Mouse (Mus musculus): ENCODE measurements around the gene Slc9a2.
"Not testable (repeated sequence)": the region's sequence is repeated elsewhere in the genome, so short reads cannot be mapped to it uniquely, and the experiment has no call there.

Slc9a2 gene

DNA sequence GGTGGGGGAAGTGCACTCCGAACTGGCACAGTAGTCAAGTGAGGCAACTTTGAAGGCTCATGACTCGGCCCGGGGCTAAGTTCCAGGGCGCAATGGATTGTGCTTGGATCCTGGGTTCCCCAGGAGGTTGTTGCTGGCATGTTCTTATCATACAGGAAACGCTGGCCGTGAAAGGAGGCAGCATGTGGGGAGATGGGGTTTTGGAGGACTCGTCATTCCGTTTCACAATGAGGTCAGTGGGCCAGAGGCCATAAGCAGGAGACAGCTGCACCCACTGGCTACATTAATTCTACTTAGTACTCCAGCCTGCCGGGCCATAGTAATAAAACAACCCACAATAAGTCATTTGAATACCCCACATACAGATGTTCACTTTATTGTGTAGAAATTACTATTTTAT is 34.6 kb downstream of the Slc9a2 start:
- DNase-seq (ENCODE audit: low read depth, low spot score): no peak

- DNase-seq (ENCODE audit: low read depth, low spot score): no peak
These were observed 45.7 kb downstream of the Slc9a2 start for GRCm38 (mm10) chr1:40726051-40726450.

- DNase-seq (ENCODE audit: low read depth, low spot score): no peak
These were observed 47.0 kb downstream of the Slc9a2 start for GRCm38 (mm10) chr1:40727404-40727803.

- DNase-seq (ENCODE audit: low read depth, low spot score): no peak
These were observed 48.3 kb downstream of the Slc9a2 start for GRCm38 (mm10) chr1:40728636-40729035.

DNA sequence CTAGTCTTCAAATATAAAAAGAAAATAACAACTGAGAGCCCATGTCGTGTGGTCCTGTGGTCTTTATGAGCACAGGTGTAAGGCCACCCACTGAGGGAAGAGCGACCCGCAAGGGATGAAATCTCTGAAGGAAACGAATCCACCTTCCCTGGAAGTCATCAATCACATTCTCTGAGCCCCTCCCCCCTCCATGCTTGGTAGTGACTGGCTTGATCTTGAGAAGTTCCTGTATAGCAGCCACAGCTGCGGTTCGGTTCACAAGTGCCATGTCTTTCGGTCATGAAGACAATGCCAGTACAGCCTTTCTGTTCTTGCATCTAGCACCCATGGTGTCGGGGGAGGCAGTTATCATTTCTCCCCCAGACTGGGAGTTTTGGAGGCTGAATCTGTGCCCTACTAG is 57.3 kb downstream of the Slc9a2 start:
- DNase-seq (ENCODE audit: low read depth, low spot score): no peak

DNA sequence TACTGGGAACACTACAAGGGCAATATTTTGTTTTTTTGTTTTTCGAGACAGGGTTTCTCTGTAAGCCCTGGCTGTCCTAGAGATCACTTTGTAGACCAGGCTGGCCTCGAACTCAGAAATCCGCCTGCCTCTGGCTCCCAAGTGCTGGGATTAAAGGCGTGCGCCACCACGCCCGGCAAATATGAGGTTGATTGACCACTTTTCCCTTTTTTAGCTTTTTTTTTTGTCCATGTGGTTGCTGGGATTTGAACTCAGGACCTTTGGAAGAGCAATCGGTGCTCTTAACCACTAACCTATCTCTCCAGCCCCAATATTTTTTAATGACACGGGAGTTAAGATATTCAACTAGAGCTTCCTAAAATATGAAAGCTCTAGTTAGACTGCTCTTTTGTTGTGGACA is 57.9 kb downstream of the Slc9a2 start:
- DNase-seq (ENCODE audit: low read depth, low spot score): not testable (repeated sequence)

DNA sequence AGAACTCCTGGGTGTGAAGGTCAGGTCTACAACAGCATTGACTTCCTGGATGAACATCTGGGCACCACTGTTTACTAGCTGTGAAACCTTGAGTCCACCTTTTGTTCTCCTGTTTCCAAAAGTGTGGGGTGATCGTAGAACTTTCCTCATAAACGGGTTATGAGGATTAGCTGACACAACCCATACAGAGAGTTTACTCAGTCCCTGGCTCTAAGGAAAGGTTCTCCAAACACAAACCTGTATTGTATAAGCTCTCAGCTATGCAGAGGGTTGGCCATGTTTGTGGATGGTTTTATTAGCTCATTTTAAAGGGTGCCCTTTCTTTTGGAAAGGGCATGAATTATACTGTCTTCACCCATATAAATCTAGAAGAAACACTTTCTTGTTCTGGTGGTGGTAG is 60.4 kb downstream of the Slc9a2 start:
- DNase-seq (ENCODE audit: low read depth, low spot score): no peak

GRCm38 (mm10) chr1:40746089-40746488 is 65.7 kb downstream of the Slc9a2 start:
- no peak for DNase-seq (ENCODE audit: low read depth, low spot score)

GRCm38 (mm10) chr1:40759751-40760445 is 79.5 kb downstream of the Slc9a2 start:
- DNase-seq (ENCODE audit: low read depth, low spot score): no peak

DNA sequence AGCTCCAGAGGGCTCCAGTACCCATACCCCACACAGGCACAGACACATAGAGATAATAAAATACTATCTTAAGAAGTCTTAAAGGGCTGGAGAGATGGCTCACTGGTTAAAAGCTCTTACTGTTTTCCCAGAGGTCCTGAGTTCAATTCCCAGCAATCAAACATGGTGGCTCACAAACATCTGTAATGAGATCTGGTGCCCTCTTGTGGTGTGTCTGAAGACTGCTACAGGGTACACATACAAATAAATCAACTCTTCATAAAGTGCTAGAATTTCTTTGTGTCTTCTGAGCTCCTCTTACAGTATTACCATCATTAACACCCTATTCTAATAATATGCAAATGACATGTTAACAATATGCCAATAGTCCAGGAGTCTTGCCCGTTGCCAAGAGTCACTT is 83.7 kb downstream of the Slc9a2 start:
- DNase-seq (ENCODE audit: low read depth, low spot score): no peak

GRCm38 (mm10) chr1:40764701-40765275 is 84.4 kb downstream of the Slc9a2 start:
- no peak for DNase-seq (ENCODE audit: low read depth, low spot score)

DNA sequence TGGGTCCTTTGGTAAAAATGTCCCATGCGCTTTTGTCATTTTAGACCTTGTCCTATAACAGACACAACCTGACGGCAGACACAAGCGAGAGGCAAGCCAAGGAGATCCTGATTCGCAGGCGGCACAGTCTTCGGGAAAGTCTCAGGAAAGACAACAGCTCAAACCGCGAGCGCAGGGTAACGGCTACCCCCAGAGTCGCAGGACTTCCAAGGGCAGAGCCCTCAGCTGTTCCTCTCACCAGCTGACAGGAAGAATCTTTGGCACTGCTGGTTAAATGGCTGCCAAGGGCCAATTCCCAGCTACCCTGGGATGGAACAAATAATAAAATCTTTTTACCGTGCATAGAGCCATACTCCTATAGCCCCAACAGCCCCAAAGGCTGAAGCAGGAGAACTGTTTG is 85.1 kb downstream of the Slc9a2 start:
- no peak for DNase-seq (ENCODE audit: low read depth, low spot score)

- DNase-seq (ENCODE audit: low read depth, low spot score): no peak
These were observed 87.2 kb downstream of the Slc9a2 start for GRCm38 (mm10) chr1:40767588-40767987.

DNA sequence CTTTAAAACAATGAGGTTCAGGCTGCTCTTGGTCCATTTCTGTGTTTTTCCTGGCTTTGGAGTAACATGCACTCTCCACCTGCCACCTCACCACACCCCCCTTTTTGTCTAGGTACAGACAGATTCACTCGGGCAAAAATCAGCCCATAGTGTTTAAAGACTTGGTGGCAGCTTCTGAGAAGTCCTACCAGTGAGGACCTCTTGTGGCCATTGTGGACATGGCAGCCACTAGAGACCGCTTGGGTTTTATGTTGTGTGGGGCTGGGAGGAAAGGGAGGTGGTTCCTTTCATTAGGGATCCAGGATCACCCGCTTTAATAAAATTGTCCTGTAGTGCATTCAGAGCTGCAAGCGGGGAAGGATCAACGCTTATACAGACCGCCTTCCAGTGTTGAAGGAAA is 88.2 kb downstream of the Slc9a2 start:
- DNase-seq (ENCODE audit: low read depth, low spot score): peak; percentile 15

- DNase-seq (ENCODE audit: low read depth, low spot score): no peak
These were observed 89.0 kb downstream of the Slc9a2 start for GRCm38 (mm10) chr1:40769331-40769894.

DNA sequence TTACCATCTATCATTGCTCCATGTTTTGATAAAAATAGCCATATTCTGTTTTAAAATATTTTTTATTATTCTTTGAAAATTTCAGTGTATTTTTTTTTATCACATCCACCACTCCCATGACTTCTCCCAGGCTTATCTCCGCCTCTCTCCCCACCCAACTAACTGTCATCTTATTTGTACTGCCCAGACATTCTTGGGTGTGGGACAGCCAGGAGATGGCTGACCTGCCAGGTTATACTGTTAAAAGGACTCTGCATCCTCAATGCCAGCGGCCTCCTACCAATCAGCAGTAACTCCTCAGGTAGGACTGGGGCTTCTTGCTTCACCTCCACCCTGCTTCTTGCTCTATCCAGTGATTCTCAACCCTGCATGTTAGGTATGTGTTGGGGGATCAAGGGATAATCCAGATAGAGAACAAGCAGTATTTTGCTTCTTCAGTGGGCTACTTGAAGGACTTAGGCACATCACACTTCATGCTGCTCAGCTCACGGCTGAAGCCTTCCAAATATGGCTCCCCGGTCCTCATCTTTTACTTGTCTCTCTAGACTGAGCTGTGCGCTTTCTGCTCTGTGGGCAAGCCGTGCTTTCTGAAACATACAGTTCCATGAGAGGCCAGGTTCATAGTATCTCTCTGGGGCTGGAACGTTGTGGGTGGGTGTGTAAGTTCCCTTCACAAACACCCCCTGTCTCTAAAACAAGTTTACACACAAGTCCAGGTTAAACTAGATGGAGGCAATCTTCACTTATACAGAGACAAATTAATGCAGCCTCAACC is 91.0 kb downstream of the Slc9a2 start:
- DNase-seq (ENCODE audit: low read depth, low spot score): no peak

- no peak for DNase-seq (ENCODE audit: low read depth, low spot score)
These were observed 92.9 kb downstream of the Slc9a2 start for GRCm38 (mm10) chr1:40773234-40773633.

- no peak for DNase-seq (ENCODE audit: low read depth, low spot score)
These were observed 93.7 kb downstream of the Slc9a2 start for GRCm38 (mm10) chr1:40774040-40774439.

DNA sequence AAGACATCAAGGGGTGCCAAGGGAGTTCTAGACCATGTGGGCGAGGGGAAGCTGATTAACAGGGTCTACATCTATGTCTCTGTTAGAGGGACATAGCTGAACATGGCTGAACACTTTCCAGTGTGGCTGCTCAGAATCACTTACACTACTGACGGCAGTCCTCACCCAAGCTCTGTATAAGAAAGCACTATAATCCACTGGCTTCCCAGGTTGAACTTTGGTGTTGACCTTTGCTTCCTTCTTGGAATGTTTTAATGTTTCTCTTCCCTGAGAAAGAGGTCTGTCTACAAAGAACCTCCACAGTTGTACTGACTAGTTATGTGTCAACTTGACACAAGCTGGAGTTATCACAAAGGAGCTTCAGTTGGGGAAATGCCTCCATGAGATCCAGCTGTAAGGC is 95.7 kb downstream of the Slc9a2 start:
- no peak for DNase-seq (ENCODE audit: low read depth, low spot score)

DNA sequence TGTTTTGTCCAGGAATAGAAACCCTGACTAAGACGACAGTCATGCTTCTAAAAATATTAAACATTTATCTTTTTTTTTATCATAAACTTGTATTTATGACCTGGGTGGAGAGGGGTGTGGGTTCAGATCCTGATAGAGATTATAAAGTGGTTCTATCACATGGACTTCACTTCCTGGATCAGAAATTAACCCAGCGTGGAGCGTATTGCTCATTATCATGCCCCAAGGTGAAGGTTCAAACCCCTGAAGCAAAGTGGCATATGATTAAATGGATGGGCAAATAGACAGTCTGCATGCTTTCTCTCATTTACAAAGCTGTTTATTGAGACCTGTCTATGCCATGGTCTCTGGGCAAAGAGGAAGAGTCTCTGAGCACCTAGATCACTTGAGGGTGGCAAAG is 96.4 kb downstream of the Slc9a2 start:
- no peak for DNase-seq (ENCODE audit: low read depth, low spot score)

- DNase-seq (ENCODE audit: low read depth, low spot score): no peak
These were observed 103.1 kb downstream of the Slc9a2 start for GRCm38 (mm10) chr1:40783450-40783849.

DNA sequence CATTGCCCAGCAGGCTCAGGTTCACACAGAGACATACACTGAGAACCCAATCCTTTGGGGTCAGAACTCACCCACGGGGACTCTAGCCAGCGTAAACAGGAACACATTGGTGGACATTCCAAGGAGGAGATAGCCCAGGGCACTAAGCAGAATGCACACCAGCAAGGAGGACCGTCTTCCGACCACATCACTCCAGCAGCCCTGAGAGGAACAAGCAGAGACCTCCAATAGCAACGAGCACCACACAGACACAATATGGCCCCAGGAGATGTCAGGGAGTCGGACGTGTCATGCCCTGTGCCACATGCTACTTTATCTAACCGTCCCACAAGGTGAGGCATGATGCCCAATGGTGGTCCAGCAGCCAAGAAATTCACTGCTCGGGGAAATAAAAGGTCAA is 103.9 kb downstream of the Slc9a2 start:
- DNase-seq (ENCODE audit: low read depth, low spot score): no peak
